Mouse (Mus musculus) MEL (cell line): Measurements from ENCODE around the gene Uox. TPM values are rescaled to one million over a fixed set of nuclear protein-coding genes. Genes with fewer than 3 reads are reported as not detected.

ENCODE experiments used
- DNase-seq: peaks from one replicate; pipeline ENCODE4 v3.0.0; 2011; ENCODE audit warnings: low read depth, low spot score
- H3K27ac ChIP-seq: 2 replicates; pipeline ENCODE4 v1.5.1; 2012; ENCODE audit warnings: low read depth, mild to moderate bottlenecking, control low read depth, low read length, moderate library complexity; ENCODE audit not compliant: control insufficient read depth
- H3K27me3 ChIP-seq, 2 experiments: fragments of 150-350 bp in 1 of 2; sonication (generic) in 1 of 2; 2 replicates each; pipeline ENCODE4 v1.6.1; 2012; ENCODE audit warnings: low read length in 2 of 2, mild to moderate bottlenecking in 2 of 2, improper control_type of control experiment in 1 of 2, moderate library complexity in 1 of 2; ENCODE audit not compliant: insufficient read depth in 2 of 2, control insufficient read depth in 1 of 2
- H3K36me3 ChIP-seq, 2 experiments: 2 replicates each; pipeline ENCODE4 v1.6.1; 2012 to 2014; ENCODE audit warnings: low read length in 2 of 2, improper control_type of control experiment in 1 of 2, inconsistent platforms in 1 of 2, mild to moderate bottlenecking in 1 of 2; ENCODE audit not compliant: insufficient read depth in 2 of 2, control insufficient read depth in 1 of 2
- H3K4me1 ChIP-seq, 2 experiments: fragments of 150-350 bp in 1 of 2; sonication (generic) in 1 of 2; 2 replicates each; pipeline ENCODE4 v1.6.1; 2012; ENCODE audit warnings: low read length in 2 of 2, improper control_type of control experiment in 1 of 2, mild to moderate bottlenecking in 1 of 2; ENCODE audit not compliant: insufficient read depth in 2 of 2, control insufficient read depth in 1 of 2
- H3K4me3 ChIP-seq, 2 experiments: fragments of 150-350 bp in 1 of 2; sonication (generic) in 1 of 2; 2 replicates each; pipeline ENCODE4 v1.5.1; 2012; ENCODE audit warnings: low read depth in 2 of 2, low read length in 2 of 2, mild to moderate bottlenecking in 2 of 2, moderate library complexity in 2 of 2, control low read depth in 1 of 2, improper control_type of control experiment in 1 of 2; ENCODE audit not compliant: control insufficient read depth in 1 of 2, insufficient read depth in 1 of 2
- H3K79me2 ChIP-seq: 2 replicates; pipeline ENCODE4 v1.6.1; 2012; ENCODE audit warnings: mild to moderate bottlenecking, low read length, moderate library complexity; ENCODE audit not compliant: control insufficient read depth, poor library complexity, insufficient read depth
- H3K9ac ChIP-seq: 2 replicates; pipeline ENCODE4 v1.6.1; 2012; ENCODE audit warnings: low read depth, mild to moderate bottlenecking, control low read depth, low read length, moderate library complexity; ENCODE audit not compliant: control insufficient read depth, poor library complexity, severe bottlenecking
- H3K9me3 ChIP-seq: fragments of 150-350 bp; sonication (generic); replicated peaks from 2 replicates; pipeline ENCODE4 v1.6.1; 2012; ENCODE audit warnings: mild to moderate bottlenecking, low read length, improper control_type of control experiment, moderate library complexity; ENCODE audit not compliant: insufficient read depth
- BHLHE40 ChIP-seq: IDR thresholded peaks from 2 replicates; pipeline ENCODE4 v1.6.1; 2012; ENCODE audit warnings: low read depth, mild to moderate bottlenecking, inconsistent platforms, low read length, improper control_type of control experiment, borderline replicate concordance
- E2F4 ChIP-seq: IDR thresholded peaks from 2 replicates; pipeline ENCODE4 v1.6.1; 2011; ENCODE audit warnings: low read depth, low read length, improper control_type of control experiment, borderline replicate concordance
- EP300 ChIP-seq, 2 experiments: IDR thresholded peaks; 2 replicates each; pipeline ENCODE4 v1.6.1; 2011; ENCODE audit warnings: improper control_type of control experiment in 2 of 2, low read length in 2 of 2, low read depth in 1 of 2, mild to moderate bottlenecking in 1 of 2
- ETS1 ChIP-seq: IDR thresholded peaks from 2 replicates; pipeline ENCODE4 v1.6.1; 2012; ENCODE audit warnings: low read depth, mild to moderate bottlenecking, inconsistent platforms, low read length, improper control_type of control experiment, moderate library complexity
- GABPA ChIP-seq: IDR thresholded peaks from 2 replicates; pipeline ENCODE4 v1.6.1; 2012; ENCODE audit warnings: low read depth, mild to moderate bottlenecking, inconsistent platforms, low read length, improper control_type of control experiment, moderate library complexity
- GATA1 ChIP-seq: IDR thresholded peaks from 2 replicates; pipeline ENCODE4 v1.6.1; 2011; ENCODE audit warnings: low read depth, low read length, improper control_type of control experiment
- HCFC1 ChIP-seq: IDR thresholded peaks from 2 replicates; pipeline ENCODE4 v1.6.1; 2012; ENCODE audit warnings: low read depth, mild to moderate bottlenecking, inconsistent platforms, low read length, improper control_type of control experiment, moderate library complexity
- KAT2A ChIP-seq: conservative IDR thresholded peaks from 2 replicates; pipeline ENCODE4 v1.6.1; 2012; ENCODE audit warnings: low read depth, low read length, improper control_type of control experiment, inconsistent platforms
- MAFK ChIP-seq: IDR thresholded peaks from 2 replicates; pipeline ENCODE4 v1.6.1; 2011; ENCODE audit warnings: low read depth, mild to moderate bottlenecking, low read length, improper control_type of control experiment, borderline replicate concordance
- MAX ChIP-seq: IDR thresholded peaks from 2 replicates; pipeline ENCODE4 v1.6.1; 2011; ENCODE audit warnings: low read length, improper control_type of control experiment
- POLR2AphosphoS5 ChIP-seq: IDR thresholded peaks from 2 replicates; pipeline ENCODE4 v1.6.1; 2012; ENCODE audit warnings: low read depth, borderline replicate concordance, mild to moderate bottlenecking, inconsistent platforms, low read length, moderate library complexity, mixed read lengths
- RCOR1 ChIP-seq: IDR thresholded peaks from 2 replicates; pipeline ENCODE4 v1.6.1; 2012; ENCODE audit warnings: low read depth, mild to moderate bottlenecking, inconsistent platforms, low read length, improper control_type of control experiment
- TAL1 ChIP-seq: IDR thresholded peaks from 2 replicates; pipeline ENCODE4 v1.6.1; 2012; ENCODE audit warnings: mild to moderate bottlenecking, inconsistent platforms, low read length, moderate library complexity, mixed read lengths
- TBP ChIP-seq: IDR thresholded peaks from 2 replicates; pipeline ENCODE4 v1.8.0; 2011; ENCODE audit warnings: low read depth, low read length, improper control_type of control experiment
- UBTF ChIP-seq: IDR thresholded peaks from 2 replicates; pipeline ENCODE4 v1.6.1; 2012; ENCODE audit warnings: low read depth, mild to moderate bottlenecking, inconsistent platforms, low read length, improper control_type of control experiment, moderate library complexity, borderline replicate concordance; ENCODE audit not compliant: insufficient read depth
- ZNF384 ChIP-seq: IDR thresholded peaks from 2 replicates; pipeline ENCODE4 v1.6.1; 2012; ENCODE audit warnings: low read depth, mild to moderate bottlenecking, inconsistent platforms, low read length, improper control_type of control experiment
- polyA plus RNA-seq, 2 experiments: library from polyadenylated mRNA; stranded (reverse) in 1 of 2; unstranded in 1 of 2; fragments of >175 nt in 1 of 2; fragments of >200 nt in 1 of 2; gene quantifications; 2 replicates each; pipeline versions ENCODE4 v1.2.1 to v1.2.4; 2012; ENCODE audit warnings: low replicate concordance in 2 of 2, low read depth in 1 of 2; ENCODE audit not compliant: insufficient read length in 2 of 2, insufficient read depth in 1 of 2, missing spikeins in 1 of 2
- total RNA-seq: library from RNA; depleted of rRNA; stranded (reverse); fragments of 300-350 nt; gene quantifications from 2 replicates; pipeline ENCODE4 v1.2.3, GENCODE M21; 2012

The Uox gene
- total and polyA plus RNA-seq, 3 experiments, result not detected

GRCm38 (mm10) chr3:146653692-146654091, 83.5 kb downstream of the Uox start:
- no peaks in the 10 kb centered on the region for H3K9me3 ChIP-seq
- H3K27ac ChIP-seq, result no peak overlapping the region
- TF ChIP-seq TAL1 (no peak), GATA1 (0 out of 2 replicates have a peak, but pooled peaks have one; percentile 21), UBTF (no peak), EP300 (IDR thresholded peaks at IDR 0.05; ENCODE audit: low read depth in 1 of 2, low read length in 2 of 2) (0 out of 4 replicates have a peak, but pooled peaks of 1 of the 2 experiments have one; percentile 34), POLR2AphosphoS5 (no peak), TBP (no peak), KAT2A (no peak), E2F4 (no peak)
- TF ChIP-seq, all 39 proteins: peak for 2
- peak; percentile 51 for DNase-seq
- Histone ChIP-seq H3K4me1 (peaks cover 4 to 22% of the 10 kb centered on the region in 2 experiments), H3K9ac (no peak overlapping the region), H3K4me3 (no peak overlapping the region), H3K79me2 (no peaks in the 10 kb centered on the region), H3K36me3 (peaks cover 0 to 19% of the 10 kb centered on the region in 2 experiments; a peak in 2 of 4 replicates), H3K27me3 (no peaks in the 10 kb centered on the region)

DNA sequence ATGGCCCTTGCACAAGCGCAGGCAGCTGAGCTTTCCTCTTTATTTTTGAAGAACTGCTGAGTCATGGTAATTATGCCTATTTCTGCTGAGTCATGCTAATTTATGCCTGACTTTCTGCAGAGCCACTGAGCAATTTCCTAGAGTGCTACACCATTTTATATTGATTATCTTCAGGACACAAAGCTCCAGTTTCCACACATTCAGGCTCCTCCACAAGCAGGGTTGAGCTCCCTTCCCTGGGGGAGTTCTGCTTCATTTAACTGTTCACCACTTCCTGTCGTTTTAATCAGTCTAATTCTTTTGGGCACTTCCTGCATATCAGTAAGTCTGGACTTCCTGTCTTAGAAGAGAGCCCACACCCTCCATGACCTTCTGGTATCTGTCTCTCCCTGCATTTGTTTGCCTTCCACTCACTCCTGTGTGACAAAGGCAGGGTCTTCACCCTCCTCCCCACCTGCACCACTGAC, 84.9 kb downstream of the Uox start:
- TF ChIP-seq MAFK, result peak; percentile 99
- no peak for TF ChIP-seq ZNF384
- peak; percentile 16; the same call in 1 of the 2 replicates for TF ChIP-seq GATA1
- TF ChIP-seq GABPA, result peak; percentile 84; the same call in 1 of the 2 replicates
- no peak for TF ChIP-seq E2F4
- no peak for TF ChIP-seq RCOR1
- no peak for TF ChIP-seq BHLHE40
- TF ChIP-seq UBTF, result no peak
- 0 out of 2 replicates have a peak, but pooled peaks have one; percentile 33 for TF ChIP-seq TBP
- no peak for TF ChIP-seq HCFC1
- TF ChIP-seq KAT2A, result no peak
- TF ChIP-seq ETS1, result peak; percentile 37; the same call in 1 of the 2 replicates
- no peak for TF ChIP-seq MAX
- peak; percentile 43 to 61; a peak in 3 of 4 replicates for TF ChIP-seq EP300 (IDR thresholded peaks at IDR 0.05; ENCODE audit: low read depth in 1 of 2, low read length in 2 of 2)
- TF ChIP-seq, all 39 proteins: peak for 6
- no peaks in the 10 kb centered on the region for H3K9me3 ChIP-seq
- H3K9ac ChIP-seq, result no peak overlapping the region
- H3K79me2 ChIP-seq, result no peaks in the 10 kb centered on the region
- peaks cover 4 to 22% of the 10 kb centered on the region in 2 experiments for H3K4me1 ChIP-seq
- H3K36me3 ChIP-seq, result peaks cover 0 to 19% of the 10 kb centered on the region in 2 experiments; a peak in 2 of 4 replicates
- peak; percentile 65 for DNase-seq
- no peaks in the 10 kb centered on the region for H3K27me3 ChIP-seq
- H3K4me3 ChIP-seq, result no peak overlapping the region
- H3K27ac ChIP-seq, result peak overlapping the region; percentile 15; the same call in 1 of the 2 replicates
